Mouse (Mus musculus): ENCODE results near the gene Mx1.

- TF ChIP-seq FLI1 (IDR thresholded peaks at IDR 0.05; ENCODE audit: low read length) = no peak
- no peak for TF ChIP-seq GATA1 (IDR thresholded peaks at IDR 0.05; ENCODE audit: borderline replicate concordance, low read length)
Observed at GRCm38 (mm10) chr16:97447386-97447785, 15.3 kb downstream of the Mx1 start.

All from megakaryocyte, embryonic 14.5 days (primary cell).